Mouse (Mus musculus) hindbrain, postnatal 0 days (tissue): ENCODE measurements around the gene Pwp2. TPM values are rescaled to one million over a fixed set of nuclear protein-coding genes. Genes with fewer than 3 reads are reported as not detected.
A peak's percentile ranks its signal among the peaks of the same experiment; 100 is the strongest.
"Not testable (repeated sequence)": the region's sequence is repeated elsewhere in the genome, so short reads cannot be mapped to it uniquely, and the experiment has no call there.

Experiments
- ATAC-seq: fragments of 200-750 bp; cut with Nextera tagmentation; 2 replicates; pipeline ENCODE4 v1.8.0; 2017; ENCODE audit warnings: mild to moderate bottlenecking, moderate TSS enrichment, moderate library complexity
- DNase-seq: peaks from one replicate; pipeline ENCODE4 v3.0.0-alpha.2; 2015; ENCODE audit warnings: low spot score
- H3K27ac ChIP-seq: fragments of 300-500 bp; sonication (generic); 2 replicates; pipeline ENCODE4 v1.5.1; 2014; ENCODE audit warnings: mild to moderate bottlenecking
- H3K27me3 ChIP-seq: fragments of 300-500 bp; sonication (generic); 2 replicates; pipeline ENCODE4 v1.6.1; 2014; ENCODE audit warnings: low read length, mixed read lengths; ENCODE audit not compliant: insufficient read depth
- H3K36me3 ChIP-seq: fragments of 300-500 bp; sonication (generic); 2 replicates; pipeline ENCODE4 v1.6.1; 2014; ENCODE audit warnings: low read length, mixed read lengths; ENCODE audit not compliant: insufficient read depth
- H3K4me1 ChIP-seq: fragments of 300-500 bp; sonication (generic); 2 replicates; pipeline ENCODE4 v1.6.1; 2014; ENCODE audit warnings: antibody characterized with exemption, low read length, mixed read lengths; ENCODE audit not compliant: insufficient read depth
- H3K4me2 ChIP-seq: fragments of 300-500 bp; sonication (generic); 2 replicates; pipeline ENCODE4 v1.6.1; 2014; ENCODE audit warnings: low read depth, mild to moderate bottlenecking, low read length, moderate library complexity, mixed read lengths
- H3K4me3 ChIP-seq: fragments of 300-500 bp; sonication (generic); 2 replicates; pipeline ENCODE4 v1.5.1; 2014; ENCODE audit warnings: low read length
- H3K9ac ChIP-seq: fragments of 300-500 bp; sonication (generic); replicated peaks from 2 replicates; pipeline ENCODE4 v1.6.1; 2014; ENCODE audit warnings: mild to moderate bottlenecking, low read length, moderate library complexity, mixed read lengths
- H3K9me3 ChIP-seq: fragments of 300-500 bp; sonication (generic); 2 replicates; pipeline ENCODE4 v1.6.1; 2016; ENCODE audit warnings: low read length, mixed read lengths
- CTCF ChIP-seq: IDR thresholded peaks from 2 replicates; pipeline ENCODE4 v1.5.1; 2016; ENCODE audit warnings: antibody characterized with exemption, control low read depth, low read depth
- WGBS: fragments of 180-500 bp; shearing (Covaris S2); extraction: QIAGEN DNeasy Blood & Tissue Kit; methylation state at CpG from one replicate; pipeline ENCODE4 v1.1.7; 2014; 5-methylcytosine and 5-hydroxymethylcytosine counted together
- polyA plus RNA-seq: library from polyadenylated mRNA; unstranded; fragments of >200 nt; fragmentation: Nextera tagmentation; extraction: Ambion mirVana; gene quantifications from 2 replicates; pipeline ENCODE4 v1.2.1, GENCODE M21; 2015
- total RNA-seq: library from RNA; depleted of rRNA; stranded (reverse); fragments of >200 nt; gene quantifications from 2 replicates; pipeline ENCODE4 v1.2.3, GENCODE M21; 2014

Gene Pwp2
- total and polyA plus RNA-seq, 2 experiments from 2014 or later = 11.7 to 22.4 TPM

DNA sequence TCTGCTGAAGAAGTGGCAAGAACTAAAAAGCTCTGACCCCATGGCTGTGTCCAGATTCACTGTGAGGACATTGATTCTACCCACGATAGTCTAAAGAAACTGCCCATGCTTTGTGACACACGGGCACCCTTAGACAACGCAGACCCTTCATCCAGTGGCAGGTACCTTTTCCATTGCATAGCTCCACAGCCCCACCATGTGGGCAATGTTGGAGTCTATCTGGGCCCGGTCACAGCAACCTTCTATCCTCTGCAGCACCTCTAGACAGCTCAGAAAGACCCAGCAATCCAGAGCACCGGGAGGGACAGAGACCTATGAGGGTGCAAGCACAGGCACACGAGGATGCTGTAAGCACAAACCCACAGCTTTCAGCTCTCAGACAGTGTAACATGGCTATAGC, 26.4 kb upstream of the Pwp2 start:
- H3K9ac ChIP-seq = no peak overlapping the region
- H3K27me3 ChIP-seq = no peaks in the 10 kb centered on the region
- no peaks in the 10 kb centered on the region for H3K9me3 ChIP-seq
- no peaks in the 10 kb centered on the region for H3K4me1 ChIP-seq
- 0 out of 2 replicates have a peak, but pooled peaks have one; percentile 29 for ATAC-seq
- DNase-seq = peak; percentile 27
- 67% methylated on average over 6 of the region's 6 CpGs for WGBS
- no peak overlapping the region for H3K4me2 ChIP-seq
- no peak overlapping the region for H3K27ac ChIP-seq
- no peak overlapping the region for H3K4me3 ChIP-seq
- H3K36me3 ChIP-seq = peaks cover 73% of the 10 kb centered on the region
- peak; percentile 63 for TF ChIP-seq CTCF

DNA sequence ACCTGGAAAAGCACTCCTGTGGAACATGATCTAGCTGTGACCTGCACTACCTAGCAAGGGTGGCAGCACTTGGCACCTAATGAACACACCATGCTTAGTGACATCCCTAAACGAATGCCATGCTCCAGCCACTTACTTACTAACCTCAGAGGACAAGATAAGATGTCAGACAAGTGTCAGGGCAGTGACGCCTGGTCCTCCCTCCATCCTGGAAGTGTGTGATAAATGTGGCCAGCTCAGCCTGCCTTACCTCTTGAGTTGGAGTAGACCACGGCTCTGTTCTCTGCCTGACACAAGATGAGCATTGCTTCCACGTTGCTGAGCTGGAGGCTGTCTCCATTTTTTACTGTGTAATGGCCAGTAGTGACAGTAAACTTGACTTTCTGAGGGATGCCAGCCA, 16.2 kb upstream of the Pwp2 start:
- no peak for DNase-seq
- no peak overlapping the region for H3K4me3 ChIP-seq
- H3K27ac ChIP-seq = no peak overlapping the region
- H3K27me3 ChIP-seq = no peaks in the 10 kb centered on the region
- no peak overlapping the region for H3K9ac ChIP-seq
- ATAC-seq = no peak
- no peak overlapping the region for H3K4me2 ChIP-seq
- TF ChIP-seq CTCF = no peak
- H3K36me3 ChIP-seq = peaks cover 72% of the 10 kb centered on the region
- no peaks in the 10 kb centered on the region for H3K4me1 ChIP-seq
- no peaks in the 10 kb centered on the region for H3K9me3 ChIP-seq
- 94% methylated on average over 4 of the region's 4 CpGs for WGBS

DNA sequence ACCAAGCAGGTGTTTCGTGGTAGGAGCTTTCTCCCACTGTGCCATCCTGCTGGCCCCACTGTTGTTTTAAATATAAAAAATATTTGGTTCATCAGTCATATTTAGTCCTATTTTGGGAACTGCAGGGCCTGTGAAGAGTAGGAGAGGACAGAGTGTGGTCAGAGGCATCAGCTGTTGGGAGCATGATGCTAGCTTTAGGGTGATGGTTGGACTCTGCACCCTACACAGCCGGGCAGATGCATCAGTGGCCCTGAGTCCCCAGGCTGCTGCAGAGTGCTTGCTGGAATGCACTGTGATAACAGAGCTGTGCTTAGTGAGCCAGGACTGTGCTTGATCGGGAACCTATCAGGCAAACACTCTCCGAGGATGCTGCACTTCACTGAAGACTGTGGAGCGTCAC, 8.0 kb upstream of the Pwp2 start:
- Histone ChIP-seq H3K27me3 (no peaks in the 10 kb centered on the region), H3K27ac (no peak overlapping the region), H3K4me3 (no peak overlapping the region), H3K36me3 (peaks cover 91% of the 10 kb centered on the region), H3K4me1 (no peaks in the 10 kb centered on the region), H3K9me3 (no peaks in the 10 kb centered on the region), H3K9ac (no peak overlapping the region), H3K4me2 (no peak overlapping the region)
- ATAC-seq = no peak
- 92% methylated on average over 5 of the region's 5 CpGs for WGBS
- DNase-seq = no peak
- TF ChIP-seq CTCF = no peak

DNA sequence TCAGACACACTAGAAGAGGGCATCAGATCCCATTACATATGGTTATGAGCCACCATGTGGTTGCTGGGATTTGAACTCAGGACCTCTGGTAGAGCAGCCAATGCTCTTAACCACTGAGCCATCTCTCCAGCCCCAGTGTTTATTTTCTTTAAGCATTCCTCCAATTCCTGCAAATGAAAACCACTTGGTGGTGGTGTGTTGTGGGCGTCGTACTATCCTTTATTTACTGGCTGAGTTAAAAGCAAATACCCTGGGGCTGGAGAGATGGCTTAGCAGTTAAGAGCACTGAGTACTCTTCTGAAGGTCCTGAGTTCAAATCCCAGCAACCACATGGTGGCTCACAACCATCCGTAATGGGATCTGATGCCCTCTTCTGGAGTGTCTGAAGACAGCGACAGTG, 1.1 kb upstream of the Pwp2 start:
- H3K9ac ChIP-seq, H3K27me3 ChIP-seq, H3K9me3 ChIP-seq, DNase-seq, H3K27ac ChIP-seq, H3K4me3 ChIP-seq, ATAC-seq, H3K4me1 ChIP-seq, H3K4me2 ChIP-seq: not testable (repeated sequence)
- H3K36me3 ChIP-seq = peaks cover 47% of the 10 kb centered on the region
- WGBS = 88% methylated on average over 4 of the region's 4 CpGs

DNA sequence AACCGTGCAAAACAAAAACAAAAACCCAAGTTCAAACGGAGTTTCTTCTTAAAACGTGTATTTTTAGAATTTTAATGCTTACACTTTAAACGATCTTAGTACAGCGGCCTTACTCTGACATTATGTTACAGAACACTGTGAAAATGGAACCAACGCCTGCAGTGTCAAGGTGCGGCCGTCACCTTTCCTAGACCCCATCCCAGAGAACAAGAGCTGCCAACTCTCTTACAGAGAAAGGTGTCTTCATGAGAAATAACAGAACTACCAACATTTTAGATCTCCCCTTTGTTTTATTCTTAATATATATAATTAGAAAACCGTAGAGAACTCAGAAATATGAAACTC, 404 bp upstream of the Pwp2 start:
- WGBS = 20% methylated on average over 9 of the region's 9 CpGs
- Histone ChIP-seq H3K27me3 (no peaks in the 10 kb centered on the region), H3K4me2 (peak overlapping the region; percentile 99), H3K9ac (peak overlapping the region; percentile 13; the same call in 1 of the 2 replicates), H3K9me3 (no peaks in the 10 kb centered on the region), H3K36me3 (peaks cover 41% of the 10 kb centered on the region), H3K27ac (peak overlapping the region; percentile 65), H3K4me3 (peak overlapping the region; percentile 68), H3K4me1 (peaks cover 9% of the 10 kb centered on the region)
- TF ChIP-seq CTCF = no peak; the same call in 1 of the 2 replicates
- DNase-seq (no peak), ATAC-seq (peak; percentile 42; the same call in 1 of the 2 replicates)

DNA sequence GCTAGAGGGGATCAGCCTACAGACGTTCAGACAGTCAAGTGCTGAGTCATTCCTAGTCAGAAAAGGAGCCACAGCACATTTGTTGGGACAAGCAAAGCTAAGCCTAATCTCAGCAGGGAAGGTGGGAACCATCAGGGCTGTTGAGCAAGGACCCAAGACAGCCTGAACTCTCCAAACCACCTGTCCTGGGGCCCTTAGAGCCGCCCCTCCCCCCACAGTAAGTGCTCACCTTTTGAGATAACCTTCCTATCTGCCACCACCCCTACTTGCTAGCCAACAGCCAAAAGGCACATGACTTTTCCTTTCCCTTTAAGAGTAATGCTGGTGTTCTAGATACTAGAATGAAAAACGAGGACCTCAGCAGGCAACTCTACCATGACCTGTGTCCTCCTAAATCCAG, 1.4 kb downstream of the Pwp2 start:
- Histone ChIP-seq H3K27ac (no peak overlapping the region), H3K9me3 (no peaks in the 10 kb centered on the region), H3K36me3 (peaks cover 43% of the 10 kb centered on the region), H3K4me1 (peaks cover 9% of the 10 kb centered on the region), H3K4me3 (no peak overlapping the region), H3K9ac (no peak overlapping the region), H3K27me3 (no peaks in the 10 kb centered on the region), H3K4me2 (no peak overlapping the region)
- no peak for DNase-seq
- no peak for TF ChIP-seq CTCF
- WGBS = 89% methylated on average over 3 of the region's 3 CpGs
- no peak for ATAC-seq

DNA sequence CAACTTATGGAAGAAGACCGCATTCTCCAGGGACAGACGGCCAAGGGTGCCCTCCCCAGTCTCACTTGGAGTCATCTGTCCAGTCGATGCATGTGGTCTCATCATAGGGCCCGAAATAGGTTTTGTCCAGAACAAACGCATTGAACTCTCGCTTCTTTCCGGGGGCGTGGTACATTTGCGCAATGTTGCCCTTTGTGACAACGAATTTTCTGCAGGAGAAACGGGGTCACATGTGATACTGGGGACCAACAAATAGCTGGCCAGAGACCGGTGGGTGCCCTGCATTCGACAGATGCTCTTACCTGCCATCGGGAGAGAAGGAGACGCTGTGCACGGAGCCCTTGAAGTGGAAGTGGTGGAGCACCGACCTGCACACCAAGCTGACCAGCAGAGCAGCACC, 2.6 kb downstream of the Pwp2 start:
- Histone ChIP-seq H3K4me2 (no peak overlapping the region), H3K27me3 (no peaks in the 10 kb centered on the region), H3K9me3 (no peaks in the 10 kb centered on the region), H3K9ac (no peak overlapping the region), H3K36me3 (peaks cover 44% of the 10 kb centered on the region), H3K4me3 (no peak overlapping the region), H3K4me1 (peaks cover 9% of the 10 kb centered on the region), H3K27ac (no peak overlapping the region)
- TF ChIP-seq CTCF = no peak
- ATAC-seq (no peak), DNase-seq (no peak)
- WGBS = 92% methylated on average over 17 of the region's 17 CpGs
